24 mouse cellular contexts compared by ENCODE assay signal in the genomic region with DNA sequence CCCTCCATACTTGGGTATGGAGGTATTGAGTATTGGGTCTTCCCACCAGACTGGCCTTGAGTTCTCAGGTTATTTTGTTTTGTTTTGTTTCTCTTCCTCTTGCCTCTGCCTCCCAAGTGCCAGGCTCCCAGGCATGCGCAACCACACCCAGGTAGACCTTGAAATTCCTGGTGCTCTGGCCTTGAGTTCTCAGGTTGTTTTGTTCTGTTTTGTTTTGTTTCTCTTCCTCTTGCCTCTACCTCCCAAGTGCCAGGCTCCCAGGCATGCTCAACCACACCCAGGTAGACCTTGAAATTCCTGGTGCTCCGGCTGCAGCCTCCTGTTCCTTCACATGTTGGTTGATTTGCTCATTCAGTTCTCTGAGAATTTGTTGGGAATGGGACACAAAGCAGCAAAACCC.
"Had no signal": no experiment of that assay in that cellular context is flagged by ENCODE, and none has a peak within 500 bp of the region (broad histone marks: within the 10 kb centered on the region; RNA-seq: fewer than 3 reads in every experiment).

No protein-coding gene starts in this region.

- H3K4me1 ChIP-seq: forebrain, embryonic 10.5 days; forebrain, embryonic 12.5 days; forebrain, embryonic 13.5 days; forebrain, embryonic 15.5 days had no signal

- H3K36me3 ChIP-seq: embryonic facial prominence, embryonic 10.5 days; embryonic facial prominence, embryonic 12.5 days; embryonic facial prominence, embryonic 13.5 days; embryonic facial prominence, embryonic 15.5 days; forebrain, embryonic 10.5 days; forebrain, embryonic 12.5 days; forebrain, embryonic 15.5 days; heart, embryonic 10.5 days had no signal

- H3K27ac ChIP-seq: embryonic facial prominence, embryonic 10.5 days; embryonic facial prominence, embryonic 12.5 days; embryonic facial prominence, embryonic 13.5 days; embryonic facial prominence, embryonic 15.5 days; forebrain, embryonic 12.5 days; forebrain, embryonic 13.5 days; forebrain, embryonic 15.5 days; gastrocnemius, adult 2 months; heart, adult 2 months; heart, embryonic 10.5 days had no signal

- H3K27me3 ChIP-seq: embryonic facial prominence, embryonic 12.5 days; embryonic facial prominence, embryonic 13.5 days; embryonic facial prominence, embryonic 15.5 days; forebrain, embryonic 15.5 days had no signal

- H3K9ac ChIP-seq: embryonic facial prominence, embryonic 12.5 days; embryonic facial prominence, embryonic 13.5 days; embryonic facial prominence, embryonic 15.5 days; forebrain, embryonic 12.5 days; forebrain, embryonic 13.5 days; forebrain, embryonic 15.5 days; forebrain, postnatal 0 days had no signal

- DNase-seq: cerebellum, postnatal 10 days; cerebellum, postnatal 14 days; cerebellum, postnatal 25 days; cerebellum, postnatal 36 days; embryo, embryonic 11 days; forebrain, postnatal 0 days; gastrocnemius, adult 2 months; gastrocnemius, postnatal 10 days; gastrocnemius, postnatal 14 days; gastrocnemius, postnatal 25 days; gastrocnemius, postnatal 36 days; heart, adult 11 months; heart, adult 18-20 months; heart, adult 2 months had no signal

- H3K9me3 ChIP-seq: embryonic facial prominence, embryonic 10.5 days; embryonic facial prominence, embryonic 12.5 days; embryonic facial prominence, embryonic 13.5 days; embryonic facial prominence, embryonic 15.5 days; forebrain, embryonic 10.5 days; forebrain, embryonic 12.5 days; forebrain, embryonic 13.5 days; forebrain, embryonic 15.5 days; heart, embryonic 10.5 days had no signal

- H3K4me3 ChIP-seq: embryonic facial prominence, embryonic 10.5 days; embryonic facial prominence, embryonic 12.5 days; embryonic facial prominence, embryonic 13.5 days; embryonic facial prominence, embryonic 15.5 days; erythroblast, embryonic 14.5 days; forebrain, embryonic 10.5 days; forebrain, embryonic 12.5 days; forebrain, embryonic 13.5 days; forebrain, embryonic 15.5 days; gastrocnemius, adult 2 months; heart, adult 2 months; heart, embryonic 10.5 days had no signal
